Mouse (Mus musculus) embryonic stem cell, embryonic (primary cell): ENCODE results near the gene Gm11034.

Experiments used
- CTCF ChIA-PET, 4 experiments: fragments of 300-600 bp in 2 of 4; fragments of 350-600 bp in 2 of 4; sonication (Branson Sonifier 250); formaldehyde crosslinking; loops; one replicate each; lab custom pipeline; 2022; ENCODE audit warnings: inconsistent platforms in 2 of 4; lab: Charles Lee
- POLR2A ChIA-PET, 4 experiments: fragments of 300-600 bp in 2 of 4; fragments of 350-600 bp in 2 of 4; sonication (Branson Sonifier 250); formaldehyde crosslinking; loops; one replicate each; lab custom pipeline; 2022; ENCODE audit warnings: antibody characterized with exemption in 4 of 4, inconsistent platforms in 1 of 4; lab: Charles Lee

Gene Gm11034

DNA sequence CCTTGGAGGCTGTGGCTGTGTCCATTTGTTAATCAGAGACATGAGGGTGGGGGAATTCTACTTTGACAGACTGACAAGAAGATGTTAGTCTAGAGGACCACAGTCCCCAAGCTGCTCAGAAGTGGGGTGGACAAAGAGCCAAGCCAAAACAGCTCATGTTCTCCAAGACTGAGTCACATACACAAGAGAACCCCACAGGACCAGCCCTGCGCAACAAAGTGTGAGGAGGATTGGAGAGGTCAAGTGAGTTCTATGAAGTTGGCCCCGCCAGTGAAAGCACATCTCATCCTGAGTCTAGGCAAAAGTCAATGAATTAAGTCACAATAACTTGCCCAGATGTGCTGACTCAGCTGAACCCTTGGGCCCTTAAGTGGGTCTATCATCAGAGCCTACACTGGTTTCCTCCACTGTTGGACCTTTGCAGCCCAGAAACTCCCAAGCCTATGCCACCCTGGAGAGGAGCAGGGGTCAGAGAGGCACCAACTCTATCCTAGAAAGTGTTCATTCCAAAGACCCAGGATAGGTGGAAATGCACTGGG lies 25.6 kb downstream of the Gm11034 start:
- ChIA-PET CTCF (interaction anchor here in 2 of 4 experiments (0.5 to 4.1 kb wide), 3 partner anchors 10 to 112 kb away, joined by 3 to 20 read pairs (median 9); no protein-coding TSS in a partner anchor), POLR2A (interaction anchor here in 2 of 4 experiments (1.1 to 2.3 kb wide), 3 partner anchors 9 to 32 kb away, joined by 3 to 8 read pairs (median 4); partner anchors contain the start of gene Fam32a (in 1 of the 2))

DNA sequence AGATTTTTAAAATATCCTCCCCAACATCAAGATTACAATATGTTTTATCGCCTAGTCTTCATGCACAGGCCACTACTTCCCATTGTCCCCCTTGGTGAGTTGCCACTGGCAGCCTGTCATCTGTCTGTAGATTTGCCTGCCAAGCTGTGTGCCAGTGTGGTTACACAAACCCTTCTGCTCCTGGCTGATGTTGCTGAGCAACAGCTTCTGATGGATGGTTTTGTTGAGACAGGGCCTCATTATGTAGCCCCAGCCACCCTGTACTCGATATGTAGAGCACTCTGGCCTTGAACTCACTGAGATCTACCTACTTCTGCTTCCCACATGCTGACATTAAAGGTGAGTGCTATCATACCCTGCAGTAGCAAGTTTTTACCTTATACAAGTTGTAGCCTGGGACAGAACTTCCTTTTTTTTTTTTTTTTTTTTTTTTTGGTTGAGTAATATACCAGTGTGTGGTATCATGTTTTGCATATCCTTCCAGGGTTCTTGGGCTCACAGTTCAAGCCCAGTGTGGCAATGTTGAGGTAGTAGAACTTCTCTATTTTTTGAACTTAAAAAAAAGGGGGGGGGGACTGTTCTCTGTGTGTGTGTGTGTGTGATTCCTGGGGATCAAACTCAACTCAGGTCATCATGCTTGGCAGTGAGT lies 29.8 kb downstream of the Gm11034 start:
- CTCF ChIA-PET, result interaction anchor here in 1 of 4 experiments (0.5 kb wide), 1 partner anchor 253 kb away, joined by 3 read pairs; no protein-coding TSS in a partner anchor
- POLR2A ChIA-PET, result interaction anchor here in 1 of 4 experiments (0.8 to 1.8 kb wide), 3 partner anchors 14 to 112 kb away, joined by 3 to 6 read pairs (median 3); no protein-coding TSS in a partner anchor

- ChIA-PET POLR2A (interaction anchor here in 2 of 4 experiments (0.5 to 1.5 kb wide), 5 partner anchors 19 to 251 kb away, joined by 3 to 4 read pairs (median 3); partner anchors contain the start of gene Tpm4 (in 1 of the 2)), CTCF (interaction anchor here in 3 of 4 experiments (0.6 to 2.7 kb wide), 20 partner anchors 10 to 319 kb away, joined by 3 to 20 read pairs (median 4); partner anchors contain the start of genes Hsh2d (in 3 of the 3), Ap1m1 (in 2 of the 3), 1700030K09Rik (in 1 of the 3) and Calr3 (in 1 of the 3))
Observed at GRCm38 (mm10) chr8:72177346-72177925, 36.0 kb downstream of the Gm11034 start.

GRCm38 (mm10) chr8:72169681-72170249 lies 43.7 kb downstream of the Gm11034 start:
- CTCF ChIA-PET, result no interaction called here
- POLR2A ChIA-PET, result interaction anchor here in 3 of 4 experiments (0.6 to 2.2 kb wide), 8 partner anchors 13 to 206 kb away, joined by 3 to 10 read pairs (median 4); partner anchors contain the start of genes Fam32a (in 1 of the 3) and Hsh2d (in 1 of the 3)

DNA sequence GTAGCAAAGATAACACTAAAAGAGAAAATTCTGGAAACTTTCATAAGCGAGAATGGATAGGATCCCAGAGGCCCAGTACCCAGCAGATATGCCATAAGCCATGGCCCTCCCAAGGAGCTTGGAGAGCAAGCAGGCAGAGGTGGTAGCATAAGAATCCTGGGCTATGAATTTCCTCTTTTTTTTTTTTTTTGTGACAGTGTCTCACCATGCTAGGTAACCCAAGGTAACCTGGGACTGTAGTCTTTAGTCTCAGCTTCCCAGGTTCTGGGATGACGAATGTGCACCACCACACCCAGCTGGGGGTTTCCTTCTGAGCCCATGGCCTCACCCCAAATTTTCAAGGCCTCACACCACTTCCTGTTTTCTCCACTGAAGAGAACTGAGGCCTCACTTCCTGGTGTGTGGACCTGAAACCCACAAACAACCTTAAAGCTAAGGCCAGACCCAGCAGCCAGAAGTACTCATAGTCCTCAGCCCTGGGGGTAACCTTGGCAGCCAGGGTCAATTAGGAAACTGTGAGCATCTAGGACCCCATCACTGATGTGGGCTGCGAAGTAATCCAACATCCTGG lies 44.3 kb downstream of the Gm11034 start:
- CTCF ChIA-PET, result no interaction called here
- POLR2A ChIA-PET, result interaction anchor here in 2 of 4 experiments (0.9 to 2.2 kb wide), 5 partner anchors 21 to 206 kb away, joined by 3 to 10 read pairs (median 5); partner anchors contain the start of gene Fam32a (in 1 of the 2)
